Mouse (Mus musculus) urinary bladder, postnatal 10 days (tissue): Measurements from ENCODE around the gene Emp2.

ENCODE experiments used
- DNase-seq: peaks from one replicate; pipeline ENCODE4 v3.0.0; 2022; ENCODE audit warnings: low spot score

Emp2 gene

GRCm38 (mm10) chr16:10313646-10314088, at the start of gene Emp2:
Gene Emp2 (minus strand): TSS chr16:10313968.
- DNase-seq = peak; percentile 35

- DNase-seq = no peak
Observed at GRCm38 (mm10) chr16:10363061-10363460, 49.3 kb upstream of the Emp2 start.

- no peak for DNase-seq
Observed at GRCm38 (mm10) chr16:10359241-10359640, 45.5 kb upstream of the Emp2 start.

- DNase-seq = no peak
Observed at GRCm38 (mm10) chr16:10358010-10358934, 44.5 kb upstream of the Emp2 start.

- DNase-seq = no peak
Observed at GRCm38 (mm10) chr16:10355004-10355403, 41.2 kb upstream of the Emp2 start.

- DNase-seq = no peak
Observed at GRCm38 (mm10) chr16:10351050-10351636, 37.4 kb upstream of the Emp2 start.

GRCm38 (mm10) chr16:10349876-10350275, 36.1 kb upstream of the Emp2 start:
- DNase-seq = no peak

- DNase-seq = no peak
Observed at GRCm38 (mm10) chr16:10349436-10349835, 35.7 kb upstream of the Emp2 start.

- no peak for DNase-seq
Observed at GRCm38 (mm10) chr16:10347551-10347950, 33.8 kb upstream of the Emp2 start.

GRCm38 (mm10) chr16:10341110-10341509, 27.3 kb upstream of the Emp2 start:
- DNase-seq = no peak

GRCm38 (mm10) chr16:10339930-10340329, 26.2 kb upstream of the Emp2 start:
- DNase-seq = no peak

- no peak for DNase-seq
Observed at GRCm38 (mm10) chr16:10338601-10339000, 24.8 kb upstream of the Emp2 start.

- DNase-seq = no peak
Observed at GRCm38 (mm10) chr16:10337422-10338197, 23.8 kb upstream of the Emp2 start.

- no peak for DNase-seq
Observed at GRCm38 (mm10) chr16:10336454-10337421, 23.0 kb upstream of the Emp2 start.

- no peak for DNase-seq
Observed at GRCm38 (mm10) chr16:10335953-10336352, 22.2 kb upstream of the Emp2 start.

GRCm38 (mm10) chr16:10332732-10333131, 19.0 kb upstream of the Emp2 start:
- DNase-seq = no peak

- no peak for DNase-seq
Observed at GRCm38 (mm10) chr16:10330586-10331495, 17.1 kb upstream of the Emp2 start.

GRCm38 (mm10) chr16:10327563-10328333, 14.0 kb upstream of the Emp2 start:
- no peak for DNase-seq

- DNase-seq = no peak
Observed at GRCm38 (mm10) chr16:10319914-10320569, 6.3 kb upstream of the Emp2 start.
